Mouse (Mus musculus) embryonic facial prominence, embryonic 15.5 days (tissue): ENCODE measurements around the gene Slc26a11. TPM values are rescaled to one million over a fixed set of nuclear protein-coding genes. Genes with fewer than 3 reads are reported as not detected.
A peak's percentile ranks its signal among the peaks of the same experiment; 100 is the strongest.

ENCODE experiments used
- ATAC-seq: fragments of 200-750 bp; cut with Nextera tagmentation; 2 replicates; pipeline ENCODE4 v1.8.0; 2017; ENCODE audit warnings: low read depth, moderate TSS enrichment; ENCODE audit not compliant: insufficient number of reproducible peaks, low FRiP score, low TSS enrichment
- H3K27ac ChIP-seq: fragments of 300-500 bp; sonication (generic); replicated peaks from 2 replicates; pipeline ENCODE4 v1.5.1; 2015; ENCODE audit warnings: mild to moderate bottlenecking, inconsistent platforms
- H3K27me3 ChIP-seq: fragments of 300-500 bp; sonication (generic); 2 replicates; pipeline ENCODE4 v1.6.1; 2015; ENCODE audit warnings: inconsistent platforms
- H3K36me3 ChIP-seq: fragments of 300-500 bp; sonication (generic); 2 replicates; pipeline ENCODE4 v1.6.1; 2015; ENCODE audit warnings: mild to moderate bottlenecking, inconsistent platforms
- H3K4me1 ChIP-seq: fragments of 300-500 bp; sonication (generic); 2 replicates; pipeline ENCODE4 v1.6.1; 2015; ENCODE audit warnings: inconsistent platforms
- H3K4me2 ChIP-seq: fragments of 300-500 bp; sonication (generic); replicated peaks from 2 replicates; pipeline ENCODE4 v1.6.1; 2015; ENCODE audit warnings: mild to moderate bottlenecking, inconsistent platforms
- H3K4me3 ChIP-seq: fragments of 300-500 bp; sonication (generic); replicated peaks from 2 replicates; pipeline ENCODE4 v1.5.1; 2015; ENCODE audit warnings: mild to moderate bottlenecking, inconsistent platforms
- H3K9ac ChIP-seq: fragments of 300-500 bp; sonication (generic); 2 replicates; pipeline ENCODE4 v1.6.1; 2015; ENCODE audit warnings: inconsistent platforms
- H3K9me3 ChIP-seq: fragments of 300-500 bp; sonication (generic); replicated peaks from 2 replicates; pipeline ENCODE4 v1.6.1; 2016; ENCODE audit warnings: inconsistent platforms
- WGBS: fragments of 180-500 bp; shearing (Covaris S2); methylation state at CpG from one replicate; pipeline ENCODE4 v1.1.7; 2015; 5-methylcytosine and 5-hydroxymethylcytosine counted together
- microRNA counts: library from miRNA; unstranded; fragments of <30 nt; microRNA quantifications from one replicate; lab custom pipeline; 2016
- microRNA-seq: library from miRNA; unstranded; fragments of <30 nt; microRNA quantifications from one replicate; pipeline ENCODE4, GENCODE M21; 2016; ENCODE audit warnings: borderline number of aligned reads
- polyA plus RNA-seq: library from polyadenylated mRNA; unstranded; fragments of >200 nt; fragmentation: Nextera tagmentation; extraction: Ambion mirVana; gene quantifications from 2 replicates; pipeline ENCODE4 v1.2.1, GENCODE M21; 2015

The Slc26a11 gene
- polyA plus RNA-seq, 1 experiment from 2014 or later, result 11.7 TPM

- H3K27ac ChIP-seq, result no peak overlapping the region
- 52% methylated on average over 5 of the region's 5 CpGs for WGBS
Observed at GRCm38 (mm10) chr11:119404627-119405026, 49.3 kb downstream of the Slc26a11 start.

GRCm38 (mm10) chr11:119407381-119407780 is 52.0 kb downstream of the Slc26a11 start:
- H3K9me3 ChIP-seq, result no peaks in the 10 kb centered on the region
- no peak overlapping the region for H3K27ac ChIP-seq
- no peak overlapping the region for H3K4me2 ChIP-seq
- H3K27me3 ChIP-seq, result no peaks in the 10 kb centered on the region
- H3K9ac ChIP-seq, result no peak overlapping the region
- no peaks in the 10 kb centered on the region for H3K4me1 ChIP-seq
- H3K4me3 ChIP-seq, result no peak overlapping the region
- WGBS, result 90% methylated on average over 6 of the region's 6 CpGs
- ATAC-seq, result no peak
- no peaks in the 10 kb centered on the region for H3K36me3 ChIP-seq

More at GRCm38 (mm10) chr11:119404627-119405026, 49.3 kb downstream of the Slc26a11 start:
- H3K4me3 ChIP-seq, result no peak overlapping the region
- no peaks in the 10 kb centered on the region for H3K36me3 ChIP-seq
- no peaks in the 10 kb centered on the region for H3K4me1 ChIP-seq
- no peak overlapping the region for H3K9ac ChIP-seq
- no peaks in the 10 kb centered on the region for H3K27me3 ChIP-seq
- H3K4me2 ChIP-seq, result no peak overlapping the region
- no peak for ATAC-seq
- no peaks in the 10 kb centered on the region for H3K9me3 ChIP-seq

- H3K9ac ChIP-seq, result no peak overlapping the region
- ATAC-seq, result no peak
- H3K4me3 ChIP-seq, result no peak overlapping the region
- H3K27ac ChIP-seq, result no peak overlapping the region
- H3K27me3 ChIP-seq, result no peaks in the 10 kb centered on the region
- 54% methylated on average over 5 of the region's 5 CpGs for WGBS
- H3K4me2 ChIP-seq, result no peak overlapping the region
- H3K36me3 ChIP-seq, result no peaks in the 10 kb centered on the region
- H3K9me3 ChIP-seq, result no peaks in the 10 kb centered on the region
- no peaks in the 10 kb centered on the region for H3K4me1 ChIP-seq
Observed at GRCm38 (mm10) chr11:119407977-119408376, 52.6 kb downstream of the Slc26a11 start.

GRCm38 (mm10) chr11:119419327-119420118 is 64.2 kb downstream of the Slc26a11 start:
- Histone ChIP-seq H3K9ac (no peak overlapping the region; the same call in 1 of the 2 replicates), H3K4me1 (peaks cover 7% of the 10 kb centered on the region; the same call in 1 of the 2 replicates), H3K36me3 (no peaks in the 10 kb centered on the region), H3K27me3 (no peaks in the 10 kb centered on the region), H3K27ac (no peak overlapping the region; the same call in 1 of the 2 replicates), H3K4me3 (no peak overlapping the region), H3K9me3 (no peaks in the 10 kb centered on the region), H3K4me2 (no peak overlapping the region)
- no peak for ATAC-seq
- 33% methylated on average over 16 of the region's 16 CpGs for WGBS

- no peak overlapping the region for H3K9ac ChIP-seq
- H3K36me3 ChIP-seq, result no peaks in the 10 kb centered on the region
- ATAC-seq, result no peak
- H3K4me3 ChIP-seq, result no peak overlapping the region
- H3K27ac ChIP-seq, result no peak overlapping the region
- no peak overlapping the region for H3K4me2 ChIP-seq
- no peaks in the 10 kb centered on the region for H3K27me3 ChIP-seq
- WGBS, result 70% methylated on average over 5 of the region's 5 CpGs
- H3K4me1 ChIP-seq, result peaks cover 7% of the 10 kb centered on the region; the same call in 1 of the 2 replicates
- H3K9me3 ChIP-seq, result no peaks in the 10 kb centered on the region
Observed at GRCm38 (mm10) chr11:119420426-119420825, 65.1 kb downstream of the Slc26a11 start.

GRCm38 (mm10) chr11:119427431-119427830 is 72.1 kb downstream of the Slc26a11 start:
- 68% methylated on average over 6 of the region's 6 CpGs for WGBS
- ATAC-seq, result no peak

GRCm38 (mm10) chr11:119427986-119428385 is 72.6 kb downstream of the Slc26a11 start:
- Histone ChIP-seq H3K4me3 (no peak overlapping the region), H3K4me1 (peaks cover 13% of the 10 kb centered on the region; the same call in 1 of the 2 replicates), H3K4me2 (peak overlapping the region; percentile 54; the same call in 1 of the 2 replicates), H3K27me3 (no peaks in the 10 kb centered on the region), H3K9ac (no peak overlapping the region), H3K9me3 (no peaks in the 10 kb centered on the region), H3K36me3 (no peaks in the 10 kb centered on the region), H3K27ac (no peak overlapping the region)
- WGBS, result 80% methylated on average over 5 of the region's 5 CpGs
- no peak for ATAC-seq

More at GRCm38 (mm10) chr11:119427431-119427830, 72.1 kb downstream of the Slc26a11 start:
- Histone ChIP-seq H3K27me3 (no peaks in the 10 kb centered on the region), H3K4me1 (peaks cover 13% of the 10 kb centered on the region; the same call in 1 of the 2 replicates), H3K4me3 (no peak overlapping the region), H3K36me3 (no peaks in the 10 kb centered on the region), H3K4me2 (no peak overlapping the region), H3K9ac (no peak overlapping the region), H3K9me3 (no peaks in the 10 kb centered on the region), H3K27ac (0 out of 2 replicates have a peak overlapping the region, but pooled peaks have one; percentile 14)

GRCm38 (mm10) chr11:119428649-119429136 is 73.3 kb downstream of the Slc26a11 start:
- no peak overlapping the region for H3K9ac ChIP-seq
- 3% methylated on average over 20 of the region's 35 CpGs for WGBS
- peak overlapping the region; percentile 54 for H3K4me2 ChIP-seq
- H3K4me1 ChIP-seq, result peaks cover 13% of the 10 kb centered on the region; the same call in 1 of the 2 replicates
- no peak overlapping the region for H3K27ac ChIP-seq
- peak overlapping the region; percentile 30 for H3K4me3 ChIP-seq
- no peaks in the 10 kb centered on the region for H3K27me3 ChIP-seq
- ATAC-seq, result peak; percentile 79; the same call in 1 of the 2 replicates
- no peaks in the 10 kb centered on the region for H3K9me3 ChIP-seq
- 0 out of 2 replicates have a peak, but pooled peaks cover 1% of the 10 kb centered on the region for H3K36me3 ChIP-seq

MicroRNAs within 50 kb of the gene (microRNA counts, 519-probe panel; counts per million panel counts)
- microRNA mmu-miR-1932 (lab: Ali Mortazavi, UCI), result not detected

Small RNA genes lying within 50 kb of the gene (microRNA-seq; reads per million reads assigned to microRNA genes)
- not detected for gene Mir1932

Other genes with a start within 250 kb of the Slc26a11 start
- gene Tbc1d16, start 127.1 kb upstream of the Slc26a11 start, polyA plus RNA-seq, result 15.3 and 16.0 TPM in 2 replicates
- gene Ccdc40, start 127.0 kb upstream of the Slc26a11 start, polyA plus RNA-seq, result 10.3 and 13.0 TPM in 2 replicates
- 81.4 and 90.1 TPM in 2 replicates for gene Gaa, start 87.7 kb upstream of the Slc26a11 start, polyA plus RNA-seq
- 329 and 338 TPM in 2 replicates for gene Eif4a3, start 55.5 kb upstream of the Slc26a11 start, polyA plus RNA-seq
- gene Card14, start 47.8 kb upstream of the Slc26a11 start, polyA plus RNA-seq, result 4.0 and 4.3 TPM in 2 replicates
- 6.5 and 6.7 TPM in 2 replicates for gene Sgsh, start within 50 bp of the Slc26a11 start, polyA plus RNA-seq
- gene Rnf213, start 37.5 kb downstream of the Slc26a11 start, polyA plus RNA-seq, result 3.3 and 3.5 TPM in 2 replicates
- gene Endov, start 135.8 kb downstream of the Slc26a11 start, polyA plus RNA-seq, result 13.1 and 18.6 TPM in 2 replicates
- gene Nptx1, start 192.2 kb downstream of the Slc26a11 start, polyA plus RNA-seq, result 1.2 and 1.3 TPM in 2 replicates
- 12.2 and 12.9 TPM in 2 replicates for gene Rptor, start 247.3 kb downstream of the Slc26a11 start, polyA plus RNA-seq